Mouse (Mus musculus) embryonic facial prominence, embryonic 14.5 days (tissue): Measurements from ENCODE around the gene Kctd18. TPM values are rescaled to one million over a fixed set of nuclear protein-coding genes. Genes with fewer than 3 reads are reported as not detected.

Experiments used
- ATAC-seq: fragments of 200-750 bp; cut with Nextera tagmentation; 2 replicates; pipeline ENCODE4 v1.8.0; 2017; ENCODE audit warnings: low read depth, moderate number of reproducible peaks, moderate TSS enrichment
- DNase-seq: peaks from one replicate; pipeline ENCODE4 v3.0.0-alpha.2; 2015; ENCODE audit warnings: low spot score
- H3K27ac ChIP-seq: fragments of 300-500 bp; sonication (generic); replicated peaks from 2 replicates; pipeline ENCODE4 v1.5.1; 2014; ENCODE audit warnings: low read depth, mild to moderate bottlenecking, low read length, moderate library complexity
- H3K27me3 ChIP-seq: fragments of 300-500 bp; sonication (generic); replicated peaks from 2 replicates; pipeline ENCODE4 v1.6.1; 2014; ENCODE audit warnings: low read length; ENCODE audit not compliant: control insufficient read depth, insufficient read depth
- H3K36me3 ChIP-seq: fragments of 300-500 bp; sonication (generic); 2 replicates; pipeline ENCODE4 v1.6.1; 2014; ENCODE audit warnings: low read length, mixed read lengths; ENCODE audit not compliant: control insufficient read depth, insufficient read depth
- H3K4me1 ChIP-seq: fragments of 300-500 bp; sonication (generic); 2 replicates; pipeline ENCODE4 v1.6.1; 2014; ENCODE audit warnings: antibody characterized with exemption, low read length; ENCODE audit not compliant: control insufficient read depth, insufficient read depth
- H3K4me2 ChIP-seq: fragments of 300-500 bp; sonication (generic); 2 replicates; pipeline ENCODE4 v1.6.1; 2014; ENCODE audit warnings: low read depth, mild to moderate bottlenecking, low read length, moderate library complexity, mixed read lengths
- H3K4me3 ChIP-seq: fragments of 300-500 bp; sonication (generic); 2 replicates; pipeline ENCODE4 v1.5.1; 2014; ENCODE audit warnings: low read depth, mild to moderate bottlenecking, low read length
- H3K9ac ChIP-seq: fragments of 300-500 bp; sonication (generic); 2 replicates; pipeline ENCODE4 v1.6.1; 2014; ENCODE audit warnings: low read depth, mild to moderate bottlenecking, low read length, moderate library complexity, mixed read lengths
- H3K9me3 ChIP-seq: fragments of 300-500 bp; sonication (generic); 2 replicates; pipeline ENCODE4 v1.6.1; 2016; ENCODE audit warnings: low read length; ENCODE audit not compliant: control insufficient read depth
- WGBS: fragments of 180-500 bp; shearing (Covaris S2); extraction: QIAGEN DNeasy Blood & Tissue Kit; methylation state at CpG from one replicate; pipeline ENCODE4 v1.1.7; 2014; 5-methylcytosine and 5-hydroxymethylcytosine counted together
- polyA plus RNA-seq: library from polyadenylated mRNA; unstranded; fragments of >200 nt; fragmentation: Nextera tagmentation; extraction: Ambion mirVana; gene quantifications from 2 replicates; pipeline ENCODE4 v1.2.1, GENCODE M21; 2014

The Kctd18 gene
- polyA plus RNA-seq, 1 experiment from 2014 or later, result 15.6 TPM

GRCm38 (mm10) chr1:57905912-57906311 lies 112.8 kb downstream of the Kctd18 start:
- peak; percentile 91 for ATAC-seq
- Histone ChIP-seq H3K9me3 (no peaks in the 10 kb centered on the region), H3K36me3 (peaks cover 67% of the 10 kb centered on the region), H3K27ac (peak overlapping the region; percentile 53), H3K4me1 (peaks cover 18% of the 10 kb centered on the region; the same call in 1 of the 2 replicates), H3K27me3 (no peaks in the 10 kb centered on the region), H3K4me3 (no peak overlapping the region), H3K9ac (no peak overlapping the region), H3K4me2 (no peak overlapping the region)
- WGBS, result 36% methylated on average over 3 of the region's 3 CpGs
- peak; percentile 94 for DNase-seq

Other genes with a start within 250 kb of the Kctd18 start
- gene Spats2l, start 244.8 kb downstream of the Kctd18 start, polyA plus RNA-seq, result 160 and 181 TPM in 2 replicates
- 13.8 and 17.9 TPM in 2 replicates for gene Sgo2a, start 23.0 kb downstream of the Kctd18 start, polyA plus RNA-seq
- 0.70 and 0.89 TPM in 2 replicates for gene Aox1, start 11.0 kb upstream of the Kctd18 start, polyA plus RNA-seq
- 1.8 and 2.6 TPM in 2 replicates for gene Aox3, start 94.2 kb upstream of the Kctd18 start, polyA plus RNA-seq
- gene Aox4, start 191.4 kb upstream of the Kctd18 start, polyA plus RNA-seq, result 3.9 and 6.6 TPM in 2 replicates